Mouse (Mus musculus) liver, embryonic 14.5 days (tissue): ENCODE results near the gene Gm21954.

ENCODE experiments used
- CTCF ChIP-seq: IDR thresholded peaks from 2 replicates; pipeline ENCODE4 v1.5.1; 2016; ENCODE audit warnings: antibody characterized with exemption, low read depth, control low read depth
- EP300 ChIP-seq: IDR thresholded peaks from 2 replicates; pipeline ENCODE4 v1.6.1; 2016; ENCODE audit warnings: antibody characterized with exemption, low read depth

- TF ChIP-seq CTCF: no peak
- no peak for TF ChIP-seq EP300
Observed at GRCm38 (mm10) chr3:55461685-55462655, 10.0 kb downstream of the Gm21954 start.
